Mouse (Mus musculus) stomach, embryonic 16.5 days (tissue): ENCODE measurements around the gene Tmem273. TPM values are rescaled to one million over a fixed set of nuclear protein-coding genes. Genes with fewer than 3 reads are reported as not detected.

Experiments
- ATAC-seq: fragments of 200-750 bp; cut with Nextera tagmentation; 2 replicates; pipeline ENCODE4 v1.8.0; 2017; ENCODE audit warnings: moderate number of reproducible peaks, moderate TSS enrichment; ENCODE audit not compliant: insufficient read depth, low FRiP score
- H3K27ac ChIP-seq: fragments of 300-500 bp; sonication (generic); 2 replicates; pipeline ENCODE4 v1.5.1; 2014; ENCODE audit warnings: low read length
- H3K27me3 ChIP-seq: fragments of 300-500 bp; sonication (generic); 2 replicates; pipeline ENCODE4 v1.6.1; 2014; ENCODE audit warnings: low read length, control low read depth, mixed read lengths; ENCODE audit not compliant: control insufficient read depth, insufficient read depth
- H3K36me3 ChIP-seq: fragments of 300-500 bp; sonication (generic); 2 replicates; pipeline ENCODE4 v1.6.1; 2014; ENCODE audit warnings: low read length; ENCODE audit not compliant: control insufficient read depth, insufficient read depth
- H3K4me1 ChIP-seq: fragments of 300-500 bp; sonication (generic); 2 replicates; pipeline ENCODE4 v1.6.1; 2014; ENCODE audit warnings: low read length, control low read depth, mixed read lengths; ENCODE audit not compliant: control insufficient read depth, insufficient read depth
- H3K4me2 ChIP-seq: fragments of 300-500 bp; sonication (generic); 2 replicates; pipeline ENCODE4 v1.6.1; 2014; ENCODE audit warnings: low read depth, low read length, mixed read lengths
- H3K4me3 ChIP-seq: fragments of 300-500 bp; sonication (generic); replicated peaks from 2 replicates; pipeline ENCODE4 v1.5.1; 2014; ENCODE audit warnings: mild to moderate bottlenecking, low read length
- H3K9ac ChIP-seq: fragments of 300-500 bp; sonication (generic); 2 replicates; pipeline ENCODE4 v1.6.1; 2014; ENCODE audit warnings: low read length
- H3K9me3 ChIP-seq: fragments of 300-500 bp; sonication (generic); replicated peaks from 2 replicates; pipeline ENCODE4 v1.6.1; 2016; ENCODE audit warnings: low read length, control low read depth; ENCODE audit not compliant: control insufficient read depth
- whole genome bisulfite sequencing: fragments of 180-500 bp; shearing (Covaris S2); extraction: QIAGEN DNeasy Blood & Tissue Kit; methylation state at CpG from one replicate; pipeline ENCODE4 v1.1.7; 2014; 5-methylcytosine and 5-hydroxymethylcytosine counted together
- polyA plus RNA-seq: library from polyadenylated mRNA; unstranded; fragments of >200 nt; fragmentation: Nextera tagmentation; extraction: Ambion mirVana; gene quantifications from 2 replicates; pipeline ENCODE4 v1.2.1, GENCODE M21; 2015

The Tmem273 gene
- polyA plus RNA-seq, 1 experiment from 2014 or later, result 1.5 TPM

DNA sequence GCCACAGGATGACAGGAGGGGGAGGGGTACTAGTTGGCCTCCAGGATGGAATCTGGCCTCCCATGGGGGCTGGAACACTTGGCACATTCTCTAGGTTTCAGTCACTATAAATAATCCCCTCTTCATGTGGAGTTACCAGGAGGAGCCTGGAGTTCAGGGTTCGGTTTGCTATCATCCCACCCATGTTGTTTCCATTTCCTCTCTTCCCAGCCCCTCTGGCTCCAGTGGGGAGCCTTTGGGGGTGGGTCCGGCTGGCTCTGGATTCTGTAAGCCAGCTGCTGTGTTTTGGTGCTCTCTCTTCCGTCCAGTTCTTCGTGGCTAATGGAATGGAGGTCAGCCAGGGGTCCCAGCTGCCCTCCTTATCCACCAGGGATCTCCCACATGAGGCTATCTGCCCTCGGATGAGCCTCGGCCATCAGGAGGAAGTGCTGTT is 75.4 kb downstream of the Tmem273 start:
- Histone ChIP-seq H3K4me2 (0 out of 2 replicates have a peak overlapping the region, but pooled peaks have one; percentile 11), H3K4me1 (peaks cover 27% of the 10 kb centered on the region; the same call in 1 of the 2 replicates), H3K9ac (peak overlapping the region; percentile 28), H3K9me3 (no peaks in the 10 kb centered on the region), H3K27me3 (no peaks in the 10 kb centered on the region), H3K4me3 (no peak overlapping the region), H3K36me3 (no peaks in the 10 kb centered on the region), H3K27ac (peak overlapping the region; percentile 83)
- 21% methylated on average over 6 of the region's 6 CpGs for WGBS
- peak; percentile 73 for ATAC-seq

DNA sequence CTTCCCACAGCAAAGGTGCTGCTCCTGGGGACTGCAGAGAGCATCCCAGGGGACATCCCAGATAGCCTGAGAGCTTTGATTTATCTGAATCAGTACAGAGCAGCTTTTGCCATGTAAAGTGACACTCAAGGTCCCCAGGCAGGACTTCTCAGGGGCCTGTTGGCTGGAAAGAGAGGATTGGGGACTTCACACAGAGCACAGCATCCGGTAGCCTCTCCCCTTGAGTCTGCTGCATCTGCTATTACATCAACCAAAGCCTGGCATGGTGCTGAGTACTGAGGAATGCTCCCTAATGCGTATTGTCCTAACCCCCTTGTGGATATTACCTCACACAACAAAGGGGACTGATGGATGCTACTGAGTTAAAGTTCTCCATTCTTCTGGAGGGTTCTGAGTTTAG is 75.9 kb downstream of the Tmem273 start:
- peaks cover 27% of the 10 kb centered on the region; the same call in 1 of the 2 replicates for H3K4me1 ChIP-seq
- H3K4me2 ChIP-seq, result 0 out of 2 replicates have a peak overlapping the region, but pooled peaks have one; percentile 11

DNA sequence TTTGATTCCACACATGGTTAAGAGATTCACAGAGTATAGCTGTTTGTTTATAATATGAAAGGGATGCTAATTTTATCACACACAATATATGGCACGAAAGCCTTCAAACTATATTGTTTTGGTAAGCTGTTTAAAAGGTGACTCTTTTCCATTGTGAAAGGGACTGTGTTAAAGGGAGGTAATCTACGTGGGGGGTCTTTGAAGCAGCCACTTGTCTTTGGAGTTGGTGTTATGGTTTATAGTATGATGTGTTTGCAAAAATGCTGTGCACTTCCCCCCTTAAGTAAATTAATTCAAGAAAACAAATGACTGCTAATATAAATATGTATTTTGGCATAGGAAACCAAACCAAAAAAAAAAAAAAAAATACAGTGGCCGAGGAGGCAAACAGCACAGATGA is 79.6 kb downstream of the Tmem273 start:
- no peaks in the 10 kb centered on the region for H3K36me3 ChIP-seq
- no peaks in the 10 kb centered on the region for H3K27me3 ChIP-seq
- H3K4me3 ChIP-seq, result no peak overlapping the region
- 63% methylated on average over 3 of the region's 3 CpGs for WGBS
- H3K27ac ChIP-seq, result no peak overlapping the region
- no peak for ATAC-seq
- peaks cover 14% of the 10 kb centered on the region; the same call in 1 of the 2 replicates for H3K4me1 ChIP-seq
- no peaks in the 10 kb centered on the region for H3K9me3 ChIP-seq
- no peak overlapping the region for H3K9ac ChIP-seq
- H3K4me2 ChIP-seq, result no peak overlapping the region

More for the DNA sequence above, 75.9 kb downstream of the Tmem273 start:
- peak overlapping the region; percentile 28 for H3K9ac ChIP-seq
- no peak for ATAC-seq
- no peaks in the 10 kb centered on the region for H3K36me3 ChIP-seq
- H3K27me3 ChIP-seq, result no peaks in the 10 kb centered on the region
- peak overlapping the region; percentile 83 for H3K27ac ChIP-seq
- H3K9me3 ChIP-seq, result no peaks in the 10 kb centered on the region
- 58% methylated on average over 2 of the region's 2 CpGs for WGBS
- H3K4me3 ChIP-seq, result no peak overlapping the region

Other genes with a start within 250 kb of the Tmem273 start
- 0.46 and 0.70 TPM in 2 replicates for gene Prrxl1, start 186.6 kb upstream of the Tmem273 start, polyA plus RNA-seq
- 0.10 and 0.65 TPM in 2 replicates for gene 3425401B19Rik, start 100.7 kb upstream of the Tmem273 start, polyA plus RNA-seq
- gene Fam170b, start 48.0 kb downstream of the Tmem273 start, polyA plus RNA-seq, result 0.05 TPM in 1 of 2 replicates, not detected in the other
- gene Vstm4, start 70.8 kb downstream of the Tmem273 start, polyA plus RNA-seq, result 38.5 and 38.6 TPM in 2 replicates
- gene Lrrc18, start 205.4 kb downstream of the Tmem273 start, polyA plus RNA-seq, result 0.16 and 0.30 TPM in 2 replicates